Mouse (Mus musculus) 3T3-L1 (cell line): ENCODE results near the gene Rasl11b.

Experiments
- DNase-seq: peaks from one replicate; pipeline ENCODE4 v3.0.0-alpha.2; 2015; ENCODE audit warnings: low read depth, low spot score

Rasl11b gene

DNA sequence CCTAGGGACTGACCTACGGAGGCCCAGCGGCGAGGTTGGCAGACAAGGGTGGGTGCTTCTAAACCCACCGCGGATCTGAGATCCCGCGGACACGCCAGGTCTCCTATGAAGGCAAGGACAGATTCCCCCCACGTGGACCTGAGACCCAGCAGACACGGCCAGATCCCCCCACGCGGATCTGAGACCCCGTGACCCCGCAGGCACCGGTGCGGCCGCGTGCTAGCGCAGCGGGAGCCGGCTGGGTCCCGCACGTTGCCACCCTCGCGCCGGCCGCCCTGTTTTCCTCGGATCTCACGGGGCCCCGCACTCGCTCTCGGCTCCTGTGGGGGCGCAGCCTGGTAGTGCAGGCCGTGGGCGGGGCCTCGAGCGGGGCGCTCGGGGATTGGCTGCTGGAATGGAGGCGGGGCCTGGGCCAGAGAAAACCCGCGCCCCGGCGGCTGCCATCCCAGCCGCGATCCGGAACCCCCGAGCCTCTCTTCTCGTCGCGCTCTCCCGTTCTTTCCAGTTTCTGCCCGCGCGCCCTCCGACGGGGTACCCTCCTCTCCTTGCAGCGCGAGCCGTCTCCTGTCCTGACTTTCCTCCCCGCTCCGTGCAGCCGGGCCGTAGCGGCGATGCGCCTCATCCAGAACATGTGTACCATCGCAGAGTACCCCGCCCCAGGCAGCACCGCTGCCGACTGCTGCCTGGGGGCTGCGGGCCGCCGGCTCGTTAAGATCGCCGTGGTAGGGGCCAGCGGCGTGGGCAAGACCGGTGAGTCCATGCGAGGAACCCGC is at the start of gene Rasl11b:
Gene Rasl11b (plus strand): TSS at position 446 of the 773 bp plus-strand sequence.
- peak; percentile 87 for DNase-seq

DNA sequence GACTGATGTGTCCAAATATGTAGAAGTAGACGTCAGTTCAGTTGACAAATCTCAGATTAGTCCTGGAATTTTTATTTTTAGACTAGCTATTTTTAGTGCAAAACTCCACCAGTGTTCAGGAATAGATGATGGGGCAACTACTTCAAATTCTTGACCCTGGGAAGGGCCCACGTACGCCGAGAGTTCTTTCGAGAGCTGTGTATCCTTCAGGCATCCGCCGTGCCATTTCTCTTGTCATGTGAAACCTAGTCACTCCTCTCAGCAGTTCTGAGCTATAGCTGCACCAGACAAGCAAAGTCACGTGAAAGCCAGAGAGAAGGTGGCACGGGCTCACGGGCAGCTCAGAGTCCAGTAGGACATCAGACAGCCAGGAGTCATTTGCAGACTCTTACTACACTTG is 47.5 kb upstream of the Rasl11b start:
- peak; percentile 14 for DNase-seq

DNA sequence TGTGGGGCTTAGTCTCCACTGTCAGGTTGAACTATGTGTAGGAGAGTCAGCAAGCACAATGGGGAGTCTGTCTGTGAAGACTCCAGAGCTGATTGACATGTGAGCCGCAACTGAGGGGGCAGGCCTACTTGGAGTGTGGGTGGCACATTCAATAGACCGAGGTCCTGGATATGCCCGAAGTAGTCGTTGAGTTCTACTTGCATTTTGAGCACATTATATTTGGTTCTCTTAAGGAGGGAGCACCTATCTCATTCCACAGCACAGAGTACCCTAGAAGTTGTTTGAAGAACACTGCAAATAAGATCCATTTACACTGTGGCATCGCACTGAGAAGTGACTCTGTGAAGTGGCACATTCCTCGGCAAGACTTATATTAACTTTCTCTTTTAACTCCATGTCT is 45.1 kb upstream of the Rasl11b start:
- no peak for DNase-seq

DNA sequence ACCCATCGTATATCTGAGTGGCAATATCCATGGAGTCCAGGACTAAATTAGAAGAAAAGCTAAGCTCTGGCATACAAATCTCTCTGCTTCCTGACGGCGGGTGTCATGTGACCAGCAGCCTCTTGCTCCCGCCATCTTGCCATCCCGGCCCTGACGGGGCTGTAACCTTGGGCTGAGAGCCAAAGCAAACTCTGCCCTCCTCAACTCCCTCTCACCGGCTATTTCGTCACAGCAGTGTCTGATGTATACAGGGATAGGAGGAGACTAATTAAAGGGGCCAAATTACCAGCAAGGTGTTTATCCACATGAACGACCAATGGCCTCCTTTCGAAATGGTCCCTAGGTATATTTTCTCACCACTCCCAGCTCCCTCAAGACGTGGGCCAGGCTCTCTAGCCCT is 43.3 kb upstream of the Rasl11b start:
- no peak for DNase-seq

DNA sequence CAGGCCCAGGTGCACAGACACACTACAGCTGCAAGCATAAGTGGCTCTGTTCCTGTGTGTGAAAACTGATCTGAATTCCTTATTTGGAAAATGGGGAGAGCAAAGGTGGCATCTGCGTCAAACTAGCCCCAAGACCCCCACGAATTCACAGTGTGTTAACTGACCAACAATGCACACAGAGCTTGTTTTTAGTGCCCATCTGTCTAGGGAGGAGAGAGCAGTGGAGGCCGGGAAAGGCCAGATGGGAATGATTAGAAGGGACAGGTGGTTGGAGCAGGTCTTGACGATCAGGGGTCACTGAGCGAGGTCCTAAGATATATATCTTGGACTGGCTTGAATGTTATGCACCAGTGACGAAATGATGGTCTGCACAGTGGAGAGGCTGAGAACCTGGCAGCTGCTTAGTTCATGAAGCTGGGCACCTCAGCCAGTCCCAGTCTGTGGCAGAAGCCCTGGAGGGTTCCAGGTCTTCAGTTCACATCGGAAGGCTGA is 39.2 kb upstream of the Rasl11b start:
- no peak for DNase-seq

DNA sequence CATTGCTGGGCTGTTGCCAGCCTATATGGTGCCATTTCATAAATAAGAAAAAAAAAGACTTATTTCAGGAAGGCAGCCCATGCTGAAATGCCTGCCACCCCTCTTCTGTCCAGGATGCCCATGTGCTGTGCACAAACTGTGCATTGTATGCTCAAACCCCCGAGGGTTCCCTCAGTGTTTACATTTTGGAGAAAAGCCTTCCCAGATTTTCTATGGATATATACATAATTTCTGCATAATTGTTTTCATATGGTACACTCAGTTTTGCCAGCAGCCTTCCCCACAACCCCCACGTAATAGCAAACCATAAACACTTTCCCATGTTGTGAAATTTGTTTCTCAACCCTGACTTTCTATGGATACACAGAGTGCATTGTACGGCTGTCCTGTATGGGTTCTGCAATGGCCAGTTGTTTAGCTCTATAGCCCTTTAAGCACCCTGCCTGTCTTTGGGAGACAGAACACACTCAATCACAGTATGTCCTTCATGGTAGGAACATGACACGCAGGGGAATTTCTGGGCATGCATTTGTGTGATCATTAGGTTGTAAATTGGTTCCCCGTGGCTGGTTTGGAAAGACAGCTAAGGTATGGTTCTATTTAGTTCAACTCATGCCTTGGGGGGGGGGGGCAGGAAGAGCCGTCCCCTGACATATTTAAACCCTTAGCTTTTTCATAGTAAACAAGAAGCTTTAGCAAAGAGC is 36.0 kb upstream of the Rasl11b start:
- no peak for DNase-seq

DNA sequence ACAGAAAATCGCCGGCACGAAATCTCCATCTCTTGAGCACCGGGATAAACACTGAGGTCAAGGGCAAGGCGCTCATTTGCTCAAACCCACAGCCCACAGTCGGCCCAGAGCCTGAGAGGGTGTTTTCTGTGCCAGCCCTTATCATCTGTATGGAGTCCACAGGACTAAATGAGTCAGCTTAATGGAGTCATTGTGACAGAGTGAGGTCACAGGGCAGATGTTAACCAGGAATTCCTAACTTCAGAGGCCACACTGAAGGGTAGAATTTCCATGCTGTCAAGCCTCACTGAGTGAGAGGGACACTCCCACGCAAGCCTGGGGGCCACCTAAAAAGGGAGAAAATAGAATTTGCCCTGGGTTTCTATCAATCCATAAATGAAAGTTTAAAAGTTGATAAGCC is 35.2 kb upstream of the Rasl11b start:
- peak; percentile 95 for DNase-seq

DNA sequence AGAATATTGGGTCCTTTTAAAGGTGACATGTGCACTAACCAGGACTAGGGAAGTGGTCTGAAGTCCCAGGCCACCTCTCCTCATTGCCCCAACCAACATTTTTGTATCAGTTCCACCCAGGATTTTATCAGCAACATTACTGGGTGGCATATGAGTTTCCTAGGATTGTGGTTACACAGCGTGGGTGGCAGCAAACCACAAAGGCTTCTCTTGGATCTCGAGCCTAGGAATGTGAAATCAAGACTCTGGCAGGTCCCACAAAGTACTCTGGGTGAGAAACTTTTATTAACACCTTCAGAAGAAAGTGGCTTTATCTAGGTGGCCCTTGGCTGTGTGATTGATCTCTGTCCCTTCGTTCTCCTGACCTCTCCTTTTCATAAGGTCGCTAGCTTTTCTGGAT is 34.7 kb upstream of the Rasl11b start:
- DNase-seq, result peak; percentile 93

DNA sequence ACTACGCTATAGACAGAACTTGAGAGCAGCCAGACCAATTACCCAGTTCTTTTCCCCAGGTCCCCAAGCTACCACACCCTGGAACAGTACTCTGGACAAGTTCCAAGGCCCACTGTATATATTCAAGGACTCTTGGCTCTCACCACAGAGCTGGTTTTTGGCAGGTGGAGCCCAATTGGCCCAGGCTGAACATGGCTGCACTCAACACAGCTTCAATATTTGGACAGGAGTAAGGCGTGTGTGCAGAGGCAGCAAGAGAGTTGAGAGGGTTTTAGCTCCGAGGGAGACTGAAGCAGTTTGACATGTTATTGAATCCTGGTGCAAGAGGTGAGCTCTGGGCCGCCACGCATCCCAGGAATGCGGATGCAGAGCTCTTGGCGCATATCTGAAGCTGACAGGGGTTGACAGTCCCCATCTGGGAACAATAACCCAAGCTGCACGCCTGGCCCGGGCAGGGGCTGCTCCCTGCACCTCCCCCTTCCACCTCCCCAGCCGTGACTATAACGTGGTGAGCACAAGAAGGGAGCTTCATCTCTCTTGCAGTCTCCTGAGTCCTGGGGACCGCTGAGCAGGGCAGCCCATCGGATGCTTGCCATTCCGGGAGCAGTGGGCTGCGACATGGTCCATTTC is 33.7 kb upstream of the Rasl11b start:
- DNase-seq, result peak; percentile 68

DNA sequence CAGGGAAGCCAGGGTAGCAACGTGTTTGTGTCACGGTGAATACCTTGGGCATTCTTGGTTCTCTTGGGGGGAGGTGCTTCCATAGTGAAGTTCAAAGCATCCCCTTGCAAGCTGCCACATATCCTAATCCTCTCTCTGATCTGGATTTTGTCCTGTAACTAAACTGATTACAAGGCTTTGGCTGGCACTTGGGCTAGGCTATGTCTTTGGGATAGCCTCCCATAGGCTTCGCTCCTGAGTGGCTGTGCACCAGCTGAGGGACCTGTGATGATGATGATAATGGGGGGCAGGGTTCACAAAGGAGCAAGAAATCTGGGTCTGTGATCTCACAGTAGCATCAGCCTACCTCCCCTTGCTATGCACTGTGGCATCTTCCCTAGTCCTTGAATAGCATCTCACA is 33.1 kb upstream of the Rasl11b start:
- DNase-seq, result no peak

DNA sequence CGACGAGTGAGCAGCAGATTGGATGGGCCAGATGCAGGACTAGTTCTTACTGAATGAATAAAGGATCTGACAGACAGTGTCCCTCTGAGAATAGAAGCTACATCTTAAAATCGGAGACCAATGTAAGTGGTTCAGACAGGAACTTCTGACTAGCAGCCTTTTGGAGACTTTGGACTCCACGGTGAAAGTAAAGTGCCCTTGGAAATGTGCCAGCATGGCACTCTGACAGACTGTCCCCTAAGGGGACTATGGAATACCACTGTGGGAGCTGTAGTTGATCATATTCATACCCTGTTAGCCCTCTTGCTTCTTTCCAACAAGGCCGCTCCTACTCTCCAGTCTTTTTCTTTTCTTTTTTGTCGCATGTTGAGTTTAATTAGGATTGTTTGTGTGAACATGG is 31.9 kb upstream of the Rasl11b start:
- DNase-seq, result no peak

DNA sequence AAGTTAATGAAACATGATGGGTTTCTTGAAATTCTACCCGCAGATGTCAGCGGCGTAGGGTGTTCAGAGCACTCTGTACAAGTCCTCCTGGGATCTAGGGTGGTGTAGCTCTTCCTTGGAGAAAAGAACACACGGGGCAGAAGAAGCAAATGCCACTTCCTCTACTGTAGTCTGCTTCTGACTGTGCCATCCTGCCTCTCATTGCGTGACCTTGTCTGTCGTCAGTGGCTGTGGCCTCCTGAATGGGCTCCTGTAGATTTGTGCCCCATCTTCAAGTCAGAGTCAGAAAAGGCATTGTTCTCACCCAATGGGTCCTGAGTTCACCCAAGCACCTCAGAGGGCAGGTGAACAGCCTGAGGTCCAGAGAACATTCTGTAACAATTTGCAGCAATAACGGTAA is 30.5 kb upstream of the Rasl11b start:
- DNase-seq, result no peak

DNA sequence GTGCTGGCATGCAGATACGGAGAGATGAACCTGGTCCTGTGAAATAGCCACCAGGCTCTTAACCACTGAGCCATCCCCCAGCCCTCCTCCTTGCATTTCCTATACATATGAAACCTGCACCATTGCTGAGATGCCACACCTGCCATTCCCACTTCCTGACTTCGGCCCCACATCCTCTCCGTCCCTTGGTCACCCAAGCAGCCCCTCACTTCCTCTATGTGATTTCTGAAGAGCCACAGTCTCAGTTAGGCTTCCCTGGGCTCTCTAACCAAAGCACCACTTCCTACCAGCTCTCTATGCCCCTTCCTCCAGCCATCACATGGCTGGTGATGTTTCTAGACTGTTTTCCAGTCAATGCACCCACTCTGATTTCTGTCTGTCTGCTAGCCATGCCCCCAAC is 28.4 kb upstream of the Rasl11b start:
- no peak for DNase-seq

DNA sequence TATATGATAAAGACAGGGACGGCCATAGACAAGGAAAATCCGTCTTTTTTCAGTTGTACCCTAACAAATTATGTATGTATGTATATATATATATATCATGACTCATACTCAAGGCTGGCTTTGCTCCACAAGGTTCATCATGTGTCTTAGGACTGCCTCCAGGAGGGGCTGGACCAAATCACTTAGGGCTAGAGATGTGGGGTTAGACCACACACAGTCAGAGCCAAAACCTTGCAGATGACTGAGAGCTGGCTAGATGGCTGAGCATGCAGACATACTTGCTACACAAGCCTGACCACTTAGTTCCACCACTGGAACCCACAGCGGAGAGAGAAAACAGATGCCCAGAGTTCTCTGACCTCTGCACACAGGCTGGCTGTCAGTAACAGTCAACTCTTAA is 27.0 kb upstream of the Rasl11b start:
- DNase-seq, result peak; percentile 92

DNA sequence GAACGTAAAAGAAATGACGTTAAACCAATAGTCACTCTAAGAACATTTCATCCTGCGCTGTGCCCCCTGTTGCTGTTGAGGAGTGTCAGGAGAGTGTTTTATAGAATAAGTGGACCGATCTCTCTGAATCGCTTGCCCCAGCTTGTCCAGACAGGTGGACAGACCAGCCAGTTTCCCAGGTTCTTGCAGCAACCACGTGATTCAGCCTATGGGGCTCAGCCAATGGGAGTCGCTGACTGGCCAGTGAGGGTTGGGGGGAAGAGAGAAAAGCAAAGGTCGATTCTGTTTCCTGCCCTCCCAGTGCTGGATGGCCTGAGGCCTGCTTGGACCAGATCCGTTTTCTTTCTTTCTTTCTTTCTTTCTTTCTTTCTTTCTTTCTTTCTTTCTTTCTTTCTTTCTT is 23.3 kb upstream of the Rasl11b start:
- peak; percentile 44 for DNase-seq

DNA sequence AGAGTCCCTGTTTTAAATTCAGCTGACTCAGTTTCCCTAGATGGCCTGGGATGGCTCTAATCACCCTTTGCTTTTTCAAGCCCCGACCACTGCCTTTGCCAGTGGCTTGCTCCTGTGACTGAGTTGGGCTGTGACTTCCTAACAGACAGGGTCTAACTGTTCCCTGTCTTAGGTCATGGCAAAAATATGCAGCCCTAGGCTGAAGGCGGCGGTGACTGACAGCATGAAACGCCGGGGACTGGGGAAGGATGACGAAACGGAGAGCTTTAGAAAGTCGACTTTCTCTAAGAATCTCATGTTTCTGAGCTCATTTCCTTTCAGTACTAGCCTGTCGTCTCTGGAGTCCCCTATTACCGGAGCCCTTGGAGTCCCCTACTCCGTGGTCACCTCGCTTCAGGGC is 22.9 kb upstream of the Rasl11b start:
- peak; percentile 94 for DNase-seq

DNA sequence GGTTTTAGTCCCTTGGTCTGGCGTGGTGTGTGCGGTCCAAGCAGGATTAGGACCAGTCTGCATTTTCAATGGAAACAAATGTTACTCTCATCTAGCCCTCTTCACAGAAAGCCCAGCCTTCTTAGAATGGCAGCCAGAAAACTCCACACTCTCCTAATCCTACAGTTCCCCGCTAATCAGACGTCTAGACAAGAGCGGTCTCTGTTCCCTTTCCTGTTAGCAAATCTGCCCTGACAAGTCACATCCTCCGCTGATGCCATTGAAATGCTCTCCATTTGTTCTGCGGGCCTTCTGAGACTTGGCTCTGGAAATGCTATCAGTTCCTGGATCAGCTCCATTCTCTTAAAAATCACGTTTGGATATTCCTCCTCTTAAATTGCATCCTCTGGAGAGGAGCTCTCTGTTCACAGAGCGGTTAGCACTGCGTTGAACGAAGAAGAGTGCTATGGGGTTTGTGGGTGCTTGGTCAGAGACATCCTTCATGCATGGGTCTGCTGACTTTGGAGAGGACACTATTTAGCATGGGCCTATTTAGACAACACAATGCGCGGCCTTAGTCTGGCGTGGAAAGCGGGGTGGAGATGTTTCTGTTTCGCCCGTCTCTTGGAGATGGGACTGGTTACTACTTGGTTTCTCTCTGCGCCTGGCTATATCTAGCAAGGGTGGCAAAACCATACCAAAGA is 21.8 kb upstream of the Rasl11b start:
- no peak for DNase-seq

DNA sequence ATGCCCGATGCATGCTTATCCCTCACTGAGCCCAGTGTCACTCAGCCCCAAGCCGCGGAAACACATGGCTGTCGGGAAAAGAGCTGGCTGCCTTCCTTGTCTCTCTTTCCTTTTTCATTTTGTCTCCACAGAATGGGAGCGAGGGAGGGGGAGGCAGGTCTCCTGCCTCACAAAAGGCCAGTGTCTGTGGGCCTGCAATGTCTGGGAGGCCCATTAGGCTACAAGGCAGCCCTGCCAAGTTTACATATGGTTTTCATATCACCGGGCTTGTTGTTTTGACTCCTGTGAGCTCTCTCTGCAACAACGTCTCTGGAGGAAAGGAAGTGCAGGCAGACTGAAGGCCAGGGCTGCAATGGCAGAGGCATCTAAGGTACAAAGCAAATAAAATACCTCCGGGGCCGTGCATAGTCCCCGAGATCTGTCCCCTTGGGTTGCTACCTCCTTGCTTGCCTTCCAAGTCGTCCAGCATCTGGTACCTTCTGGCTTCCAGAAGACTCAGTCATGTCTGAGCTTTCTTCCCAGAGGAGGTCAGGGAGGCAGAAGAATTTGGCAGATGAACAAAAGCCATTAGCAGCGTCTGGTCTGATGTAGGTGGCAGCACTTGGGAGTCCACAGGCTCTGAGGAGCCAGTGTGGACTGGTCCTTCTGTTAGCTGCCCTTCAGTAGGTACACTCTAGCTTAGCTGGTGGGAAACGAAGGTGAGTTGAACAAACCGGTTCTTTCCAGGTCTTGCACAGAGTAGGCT is 19.4 kb upstream of the Rasl11b start:
- peak; percentile 91 for DNase-seq

DNA sequence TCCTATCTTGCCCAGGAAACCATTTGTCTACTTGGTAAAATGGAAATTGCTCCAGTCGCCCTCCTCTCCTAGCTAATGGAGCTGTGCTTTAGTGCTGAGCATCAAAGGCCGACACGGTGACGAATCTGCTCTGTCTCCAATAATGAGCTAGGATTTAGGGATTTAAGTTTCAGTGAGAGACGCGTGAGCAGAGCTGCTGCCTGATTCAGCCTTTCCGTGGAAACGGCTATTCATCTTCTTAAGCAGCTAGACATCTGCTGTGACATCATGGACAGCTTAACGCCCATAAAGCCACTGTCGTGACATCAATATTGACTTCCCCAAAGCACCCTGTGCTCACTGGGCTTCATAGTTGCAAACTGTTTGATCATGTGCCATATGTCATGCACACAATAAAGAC is 14.9 kb upstream of the Rasl11b start:
- no peak for DNase-seq

DNA sequence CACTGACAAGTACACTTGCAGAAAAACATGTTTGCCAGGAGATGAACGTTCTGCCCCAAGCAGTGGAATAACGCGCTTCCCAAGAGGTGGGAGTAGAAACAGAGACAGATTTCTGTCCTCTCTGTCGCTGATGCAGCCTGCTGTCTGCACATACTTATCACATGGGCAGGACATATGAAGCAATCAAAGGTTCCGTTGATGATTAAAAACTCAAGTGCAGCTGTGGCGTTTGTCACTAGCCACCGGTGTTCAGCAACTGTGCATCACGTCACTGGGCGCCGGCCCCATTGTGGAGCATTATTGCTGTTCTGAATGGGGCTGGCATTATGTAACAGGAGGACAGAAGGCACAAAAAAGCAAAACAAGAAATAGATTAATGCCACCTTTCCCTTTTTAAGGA is 12.0 kb upstream of the Rasl11b start:
- DNase-seq, result no peak

DNA sequence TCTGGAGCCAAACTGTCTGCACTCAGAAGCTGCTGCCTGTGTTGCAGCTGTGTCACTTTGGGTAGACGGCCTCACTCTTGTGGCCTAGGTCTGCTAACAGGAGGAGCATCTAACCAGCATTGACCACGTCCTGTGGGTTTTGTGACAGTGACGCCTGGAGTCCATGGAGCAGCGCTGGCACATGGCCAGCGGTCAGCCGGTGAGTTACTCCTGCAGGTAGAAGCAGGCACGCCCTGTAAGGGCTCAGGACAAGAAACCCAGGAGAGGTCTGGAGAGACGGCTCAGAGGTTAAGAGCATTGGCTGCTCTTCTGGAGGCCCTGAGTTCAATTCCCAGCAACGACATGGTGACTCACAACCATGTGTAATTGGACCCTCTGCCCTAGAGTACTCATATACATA is 10.5 kb upstream of the Rasl11b start:
- DNase-seq, result no peak
